Mouse (Mus musculus): ENCODE measurements around the gene Ston2. TPM values are rescaled to one million over a fixed set of nuclear protein-coding genes. Genes with fewer than 3 reads are reported as not detected.

The Ston2 gene
- polyA plus RNA-seq, 1 experiment from 2014 or later: 9.2 TPM

DNA sequence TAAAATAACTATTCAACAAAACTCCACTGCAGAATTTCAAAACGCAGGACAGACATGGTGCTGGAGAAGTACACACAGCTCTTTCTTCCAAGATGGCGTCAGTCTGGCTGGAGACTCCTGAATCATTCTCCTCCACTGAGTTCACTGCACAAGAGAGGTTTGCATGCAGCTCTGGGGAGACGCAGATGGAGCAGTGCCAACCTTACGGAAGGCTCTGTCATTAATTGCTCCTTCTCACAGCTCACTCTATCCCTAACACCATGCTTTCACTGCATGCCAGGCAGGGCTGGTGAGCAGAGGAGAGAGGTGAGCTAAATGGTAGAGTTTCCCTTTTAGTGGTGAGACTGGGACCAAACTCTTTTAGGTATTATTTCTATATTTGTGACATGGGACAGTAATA lies 80.4 kb downstream of the Ston2 start:
- H3K4me1 ChIP-seq (replicated peaks): peaks cover 4% of the 10 kb centered on the region; the same call in 1 of the 2 replicates
- no peaks in the 10 kb centered on the region for H3K27me3 ChIP-seq (ENCODE audit: insufficient read depth, poor library complexity, severe bottlenecking)
- no peaks in the 10 kb centered on the region for H3K9me3 ChIP-seq
- no peak for DNase-seq (ENCODE audit: low spot score)
- H3K4me3 ChIP-seq: no peak overlapping the region
- no peak overlapping the region for H3K27ac ChIP-seq
- no peaks in the 10 kb centered on the region for H3K36me3 ChIP-seq
- WGBS: 90% methylated on average over 4 of the region's 4 CpGs

- H3K4me3 ChIP-seq: no peak overlapping the region
- WGBS: 84% methylated on average over 5 of the region's 5 CpGs
- no peaks in the 10 kb centered on the region for H3K9me3 ChIP-seq
- no peaks in the 10 kb centered on the region for H3K27me3 ChIP-seq (ENCODE audit: insufficient read depth, poor library complexity, severe bottlenecking)
- H3K27ac ChIP-seq: no peak overlapping the region
- H3K36me3 ChIP-seq: peaks cover under 1% of the 10 kb centered on the region; the same call in 1 of the 2 replicates
- DNase-seq (ENCODE audit: low spot score): no peak
- no peaks in the 10 kb centered on the region for H3K4me1 ChIP-seq (replicated peaks)
Measured at GRCm38 (mm10) chr12:91703533-91703932, 84.7 kb downstream of the Ston2 start.

- no peak overlapping the region for H3K4me3 ChIP-seq
- no peaks in the 10 kb centered on the region for H3K27me3 ChIP-seq (ENCODE audit: insufficient read depth, poor library complexity, severe bottlenecking)
- no peaks in the 10 kb centered on the region for H3K9me3 ChIP-seq
- peaks cover 5% of the 10 kb centered on the region for H3K36me3 ChIP-seq
- 89% methylated on average over 5 of the region's 5 CpGs for WGBS
- DNase-seq (ENCODE audit: low spot score): no peak
- H3K4me1 ChIP-seq (replicated peaks): no peaks in the 10 kb centered on the region
- no peak overlapping the region for H3K27ac ChIP-seq
Measured at GRCm38 (mm10) chr12:91702829-91703228, 85.4 kb downstream of the Ston2 start.

DNA sequence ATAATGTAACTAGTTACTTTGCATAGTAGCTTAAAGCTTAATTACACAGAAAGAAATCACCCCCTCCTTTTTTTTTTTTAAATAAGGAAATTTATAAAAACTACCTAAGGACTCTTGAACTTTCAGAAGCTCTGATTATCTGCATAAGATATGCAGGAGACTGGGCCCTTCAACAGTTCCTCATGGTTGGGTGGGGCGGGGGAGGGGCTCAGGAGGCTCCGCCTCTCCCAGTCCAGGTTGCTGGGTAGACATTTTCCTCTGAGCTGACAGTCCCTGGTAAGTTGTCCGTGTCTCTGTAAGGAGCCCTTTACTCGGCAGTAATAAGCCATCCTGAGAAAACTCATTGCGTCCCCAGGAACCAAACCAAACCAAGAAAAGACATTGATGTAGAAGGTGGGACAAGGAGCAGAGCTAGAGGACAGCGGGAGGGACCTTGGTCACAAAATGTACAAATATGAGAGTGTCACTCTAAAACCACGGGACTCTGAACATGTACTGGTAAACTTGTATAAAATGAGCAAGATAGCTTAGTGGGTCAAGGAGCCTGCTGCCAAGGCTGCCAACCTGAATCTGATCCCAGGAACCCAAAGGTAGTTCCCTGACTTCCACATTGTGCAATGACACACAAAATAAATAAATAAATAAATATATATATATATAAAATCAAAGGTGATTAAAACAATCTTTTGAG lies 88.6 kb downstream of the Ston2 start:
- Histone ChIP-seq H3K27ac (no peak overlapping the region), H3K36me3 (peaks cover 5% of the 10 kb centered on the region), H3K4me1 (replicated peaks) (0 out of 2 replicates have a peak, but pooled peaks cover 5% of the 10 kb centered on the region), H3K4me3 (no peak overlapping the region), H3K27me3 (ENCODE audit: insufficient read depth, poor library complexity, severe bottlenecking) (no peaks in the 10 kb centered on the region), H3K9me3 (no peaks in the 10 kb centered on the region)
- WGBS: 87% methylated on average over 7 of the region's 7 CpGs
- DNase-seq (ENCODE audit: low spot score): no peak

DNA sequence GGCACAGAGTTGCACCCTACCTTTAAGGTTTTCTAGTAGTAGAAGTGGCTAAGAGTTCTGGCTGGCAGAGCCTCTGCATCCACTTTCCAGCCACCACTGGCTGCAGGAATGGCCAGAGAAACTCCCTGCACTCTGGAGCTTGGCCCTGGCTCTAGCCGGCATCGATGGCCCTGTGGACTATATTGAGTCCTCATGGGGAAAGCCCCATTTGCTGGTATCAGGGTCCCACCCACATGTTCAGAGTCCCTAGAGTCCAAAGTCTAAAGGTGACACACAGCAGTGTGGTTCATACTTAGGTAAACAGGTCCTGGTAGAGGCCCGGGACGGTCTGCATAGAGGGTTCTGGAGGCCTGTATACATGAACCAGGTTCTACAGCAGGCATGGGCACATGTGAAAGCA lies 92.0 kb downstream of the Ston2 start:
- H3K4me3 ChIP-seq: no peak overlapping the region
- no peak for DNase-seq (ENCODE audit: low spot score)
- 88% methylated on average over 4 of the region's 4 CpGs for WGBS
- H3K27ac ChIP-seq: no peak overlapping the region
- no peaks in the 10 kb centered on the region for H3K27me3 ChIP-seq (ENCODE audit: insufficient read depth, poor library complexity, severe bottlenecking)
- 0 out of 2 replicates have a peak, but pooled peaks cover 5% of the 10 kb centered on the region for H3K4me1 ChIP-seq (replicated peaks)
- peaks cover 5% of the 10 kb centered on the region for H3K36me3 ChIP-seq
- H3K9me3 ChIP-seq: no peaks in the 10 kb centered on the region

DNA sequence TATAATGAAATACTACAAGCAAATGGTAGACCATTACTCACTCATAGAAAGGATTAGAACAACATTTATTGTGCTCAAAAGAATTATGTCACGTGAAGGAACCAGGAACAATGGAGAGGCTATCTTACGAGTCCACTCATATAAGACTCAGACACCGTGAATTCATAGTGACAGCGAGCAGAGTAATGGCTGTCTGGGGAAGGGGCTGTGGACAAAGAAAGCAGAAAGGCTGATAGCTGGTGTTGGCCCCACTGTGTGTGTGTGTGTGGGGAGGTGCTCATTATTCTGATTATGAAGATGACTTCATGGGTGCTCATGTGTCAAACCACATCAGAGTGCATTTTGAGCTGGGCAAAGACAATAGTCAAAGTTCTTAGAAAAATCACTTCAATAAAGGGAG lies 92.4 kb downstream of the Ston2 start:
- DNase-seq (ENCODE audit: low spot score): no peak
- peaks cover 5% of the 10 kb centered on the region for H3K36me3 ChIP-seq
- H3K4me3 ChIP-seq: no peak overlapping the region
- H3K27ac ChIP-seq: no peak overlapping the region
- no peaks in the 10 kb centered on the region for H3K27me3 ChIP-seq (ENCODE audit: insufficient read depth, poor library complexity, severe bottlenecking)
- 0 out of 2 replicates have a peak, but pooled peaks cover 5% of the 10 kb centered on the region for H3K4me1 ChIP-seq (replicated peaks)
- no peaks in the 10 kb centered on the region for H3K9me3 ChIP-seq
- 82% methylated on average over 4 of the region's 4 CpGs for WGBS

GRCm38 (mm10) chr12:91694748-91695147 lies 93.4 kb downstream of the Ston2 start:
- no peaks in the 10 kb centered on the region for H3K27me3 ChIP-seq (ENCODE audit: insufficient read depth, poor library complexity, severe bottlenecking)
- WGBS: 85% methylated on average over 4 of the region's 4 CpGs
- no peak overlapping the region for H3K27ac ChIP-seq
- H3K4me3 ChIP-seq: no peak overlapping the region
- DNase-seq (ENCODE audit: low spot score): no peak
- H3K4me1 ChIP-seq (replicated peaks): 0 out of 2 replicates have a peak, but pooled peaks cover 5% of the 10 kb centered on the region
- H3K9me3 ChIP-seq: no peaks in the 10 kb centered on the region
- H3K36me3 ChIP-seq: peaks cover 5% of the 10 kb centered on the region

DNA sequence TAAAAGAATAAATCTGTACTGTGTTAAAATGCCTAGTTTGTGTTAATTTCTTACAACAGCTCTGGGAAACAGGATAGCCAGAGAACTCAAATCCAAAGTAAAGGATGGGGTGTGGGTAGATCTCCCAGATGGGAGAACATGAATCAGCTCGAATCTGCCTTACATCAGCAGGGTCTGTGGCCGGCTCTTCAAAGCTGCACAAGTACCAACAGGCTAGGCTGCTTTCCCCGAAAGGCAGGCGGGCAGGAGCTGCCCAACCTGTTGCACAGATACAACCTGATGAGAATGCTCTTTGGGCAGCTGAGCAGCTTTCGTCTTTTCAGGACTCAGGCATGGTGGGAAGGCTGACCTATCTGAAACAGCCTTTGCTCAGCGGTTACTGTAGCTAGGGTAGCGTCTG lies 94.6 kb downstream of the Ston2 start:
- no peaks in the 10 kb centered on the region for H3K27me3 ChIP-seq (ENCODE audit: insufficient read depth, poor library complexity, severe bottlenecking)
- DNase-seq (ENCODE audit: low spot score): no peak
- 0 out of 2 replicates have a peak, but pooled peaks cover 5% of the 10 kb centered on the region for H3K4me1 ChIP-seq (replicated peaks)
- 81% methylated on average over 7 of the region's 7 CpGs for WGBS
- H3K9me3 ChIP-seq: no peaks in the 10 kb centered on the region
- H3K27ac ChIP-seq: no peak overlapping the region
- H3K4me3 ChIP-seq: no peak overlapping the region
- H3K36me3 ChIP-seq: peaks cover 5% of the 10 kb centered on the region

DNA sequence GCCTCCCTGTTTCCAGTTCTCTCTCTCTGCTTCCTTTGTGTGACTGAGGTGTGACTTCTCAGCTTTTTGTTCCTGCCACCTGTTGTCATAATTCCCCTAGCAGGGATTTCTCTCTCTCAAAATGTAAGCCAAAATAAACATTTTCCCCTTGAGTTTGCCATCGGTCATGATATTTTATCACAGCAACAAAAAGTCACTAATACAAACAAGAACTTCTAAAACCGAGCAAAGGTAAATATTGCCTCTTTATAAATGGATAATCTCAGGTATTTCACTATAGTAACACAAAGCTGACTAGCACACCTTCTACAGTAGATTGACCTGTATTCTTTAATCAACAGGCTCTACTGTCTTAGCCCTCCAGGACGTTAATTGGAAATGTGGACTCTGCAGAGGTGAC lies 95.2 kb downstream of the Ston2 start:
- 0 out of 2 replicates have a peak, but pooled peaks cover 5% of the 10 kb centered on the region for H3K4me1 ChIP-seq (replicated peaks)
- DNase-seq (ENCODE audit: low spot score): no peak
- no peak overlapping the region for H3K27ac ChIP-seq
- 87% methylated on average over 3 of the region's 3 CpGs for WGBS
- H3K27me3 ChIP-seq (ENCODE audit: insufficient read depth, poor library complexity, severe bottlenecking): no peaks in the 10 kb centered on the region
- no peaks in the 10 kb centered on the region for H3K36me3 ChIP-seq
- H3K4me3 ChIP-seq: no peak overlapping the region
- H3K9me3 ChIP-seq: no peaks in the 10 kb centered on the region

DNA sequence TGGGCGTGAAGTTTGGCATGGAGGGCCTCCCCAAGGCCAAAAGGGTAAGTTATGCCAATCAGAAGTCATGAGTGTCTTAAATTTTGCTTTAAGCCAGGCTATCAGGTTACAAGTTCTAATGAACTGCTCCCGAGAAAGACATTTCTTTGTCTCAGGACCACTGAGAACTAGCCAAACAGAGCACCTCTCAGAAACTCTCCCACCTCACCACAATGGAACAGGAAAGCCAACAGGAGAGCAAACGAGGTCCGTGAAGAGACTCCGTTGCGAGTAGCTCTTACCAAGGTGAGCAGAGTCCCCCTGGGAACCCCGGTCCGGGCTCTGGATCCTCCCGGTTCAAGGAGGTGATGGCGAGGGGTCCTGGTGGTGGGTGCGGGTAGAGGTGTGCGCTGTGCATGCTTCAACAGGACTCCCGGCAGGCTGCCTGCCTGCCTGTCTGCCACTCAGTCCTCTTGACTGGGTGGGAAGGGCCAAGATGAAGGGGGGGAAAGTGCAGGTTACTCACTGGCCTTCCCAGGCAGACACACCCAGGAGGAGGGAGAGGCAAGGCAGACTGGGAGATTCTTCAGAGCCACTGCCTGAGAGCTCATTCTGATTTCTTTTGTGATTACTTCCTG lies 102.4 kb downstream of the Ston2 start:
- WGBS: 9% methylated on average over 13 of the region's 13 CpGs

GRCm38 (mm10) chr12:91684840-91685415 lies 103.3 kb downstream of the Ston2 start:
- Histone ChIP-seq H3K27ac (peak overlapping the region; percentile 88), H3K27me3 (ENCODE audit: insufficient read depth, poor library complexity, severe bottlenecking) (peaks cover 5% of the 10 kb centered on the region; the same call in 1 of the 2 replicates), H3K9me3 (no peaks in the 10 kb centered on the region), H3K4me1 (replicated peaks) (peaks cover 55% of the 10 kb centered on the region), H3K36me3 (no peaks in the 10 kb centered on the region), H3K4me3 (peak overlapping the region; percentile 41)
- DNase-seq (ENCODE audit: low spot score): peak; percentile 16
- WGBS: 24% methylated on average over 11 of the region's 11 CpGs

More for the DNA sequence above, 102.4 kb downstream of the Ston2 start:
- H3K4me3 ChIP-seq: peak overlapping the region; percentile 41
- peaks cover 47% of the 10 kb centered on the region for H3K4me1 ChIP-seq (replicated peaks)
- DNase-seq (ENCODE audit: low spot score): peak; percentile 42
- no peaks in the 10 kb centered on the region for H3K36me3 ChIP-seq
- no peaks in the 10 kb centered on the region for H3K9me3 ChIP-seq
- peaks cover 5% of the 10 kb centered on the region; the same call in 1 of the 2 replicates for H3K27me3 ChIP-seq (ENCODE audit: insufficient read depth, poor library complexity, severe bottlenecking)
- H3K27ac ChIP-seq: peak overlapping the region; percentile 88

- peak overlapping the region; percentile 41 for H3K4me3 ChIP-seq
- WGBS: 18% methylated on average over 15 of the region's 15 CpGs
- peak overlapping the region; percentile 88 for H3K27ac ChIP-seq
- H3K4me1 ChIP-seq (replicated peaks): peaks cover 62% of the 10 kb centered on the region
- no peaks in the 10 kb centered on the region for H3K9me3 ChIP-seq
- H3K27me3 ChIP-seq (ENCODE audit: insufficient read depth, poor library complexity, severe bottlenecking): peaks cover 5% of the 10 kb centered on the region; the same call in 1 of the 2 replicates
- H3K36me3 ChIP-seq: no peaks in the 10 kb centered on the region
- DNase-seq (ENCODE audit: low spot score): peak; percentile 65
Measured at GRCm38 (mm10) chr12:91684101-91684839, 103.9 kb downstream of the Ston2 start.

Data from hindbrain, embryonic 10.5 days (tissue).